Mouse (Mus musculus) common myeloid progenitor, adult 5-6 weeks (primary cell): Measurements from ENCODE around the gene Gm20721. TPM values are rescaled to one million over a fixed set of nuclear protein-coding genes. Genes with fewer than 3 reads are reported as not detected.
A peak's percentile ranks its signal among the peaks of the same experiment; 100 is the strongest.

Source experiments
- ATAC-seq: replicated peaks from 2 replicates; pipeline ENCODE4 v1.8.0; 2016; ENCODE audit warnings: low read depth, mild to moderate bottlenecking, moderate TSS enrichment, inconsistent platforms; ENCODE audit not compliant: poor library complexity, severe bottlenecking
- total RNA-seq: library from RNA; stranded (forward); fragments of 200-1000, 187-1606 nt; gene quantifications from 2 replicates; pipeline ENCODE4 v1.2.3, GENCODE M21; 2017

Gm20721 gene
- total RNA-seq, 1 experiment from 2014 or later, result 17.9 TPM

DNA sequence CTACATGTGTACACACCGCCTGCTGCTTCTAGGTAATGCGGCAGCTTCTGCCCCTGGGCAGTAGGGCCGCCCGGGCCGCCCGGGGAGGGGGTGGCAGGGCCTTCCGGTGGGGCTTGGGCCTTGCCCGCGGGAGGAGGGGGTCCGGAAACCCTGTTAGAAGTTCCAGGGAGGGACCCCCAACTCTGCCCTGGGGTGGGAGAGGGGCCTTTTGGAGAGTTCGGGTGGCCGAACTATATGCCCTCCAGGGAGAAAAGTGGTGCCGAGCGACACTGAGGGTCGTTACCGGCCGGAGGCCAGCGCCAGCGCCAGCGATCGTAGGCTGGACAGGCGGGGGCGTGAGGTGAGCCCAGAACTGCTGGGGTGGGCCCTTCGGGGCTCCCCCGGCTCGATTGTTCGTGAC is 46.3 kb downstream of the Gm20721 start:
- ATAC-seq, result no peak

DNA sequence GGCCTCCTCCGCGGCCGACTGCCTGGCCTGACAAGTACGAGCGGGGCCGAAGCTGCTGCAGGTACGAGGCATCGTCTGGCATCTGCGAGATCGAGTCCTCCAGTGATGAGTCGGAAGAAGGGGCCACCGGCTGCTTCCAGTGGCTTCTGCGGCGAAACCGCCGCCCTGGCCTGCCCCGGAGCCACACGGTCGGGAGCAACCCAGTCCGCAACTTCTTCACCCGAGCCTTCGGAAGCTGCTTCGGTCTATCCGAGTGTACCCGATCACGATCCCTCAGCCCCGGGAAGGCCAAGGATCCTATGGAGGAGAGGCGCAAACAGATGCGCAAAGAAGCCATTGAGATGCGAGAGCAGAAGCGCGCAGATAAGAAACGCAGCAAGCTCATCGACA is 46.7 kb downstream of the Gm20721 start:
- ATAC-seq, result no peak

DNA sequence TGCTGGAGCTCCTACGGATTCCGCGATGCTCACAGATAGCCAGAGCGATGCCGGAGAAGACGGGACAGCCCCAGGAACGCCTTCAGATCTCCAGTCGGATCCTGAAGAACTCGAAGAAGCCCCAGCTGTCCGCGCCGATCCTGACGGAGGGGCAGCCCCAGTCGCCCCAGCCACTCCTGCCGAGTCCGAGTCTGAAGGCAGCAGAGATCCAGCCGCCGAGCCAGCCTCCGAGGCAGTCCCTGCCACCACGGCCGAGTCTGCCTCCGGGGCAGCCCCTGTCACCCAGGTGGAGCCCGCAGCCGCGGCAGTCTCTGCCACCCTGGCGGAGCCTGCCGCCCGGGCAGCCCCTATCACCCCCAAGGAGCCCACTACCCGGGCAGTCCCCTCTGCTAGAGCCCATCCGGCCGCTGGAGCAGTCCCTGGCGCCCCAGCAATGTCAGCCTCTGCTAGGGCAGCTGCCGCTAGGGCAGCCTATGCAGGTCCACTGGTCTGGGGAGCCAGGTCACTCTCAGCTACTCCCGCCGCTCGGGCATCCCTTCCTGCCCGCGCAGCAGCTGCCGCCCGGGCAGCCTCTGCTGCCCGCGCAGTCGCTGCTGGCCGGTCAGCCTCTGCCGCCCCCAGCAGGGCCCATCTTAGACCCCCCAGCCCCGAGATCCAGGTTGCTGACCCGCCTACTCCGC is 47.3 kb downstream of the Gm20721 start:
- no peak for ATAC-seq

DNA sequence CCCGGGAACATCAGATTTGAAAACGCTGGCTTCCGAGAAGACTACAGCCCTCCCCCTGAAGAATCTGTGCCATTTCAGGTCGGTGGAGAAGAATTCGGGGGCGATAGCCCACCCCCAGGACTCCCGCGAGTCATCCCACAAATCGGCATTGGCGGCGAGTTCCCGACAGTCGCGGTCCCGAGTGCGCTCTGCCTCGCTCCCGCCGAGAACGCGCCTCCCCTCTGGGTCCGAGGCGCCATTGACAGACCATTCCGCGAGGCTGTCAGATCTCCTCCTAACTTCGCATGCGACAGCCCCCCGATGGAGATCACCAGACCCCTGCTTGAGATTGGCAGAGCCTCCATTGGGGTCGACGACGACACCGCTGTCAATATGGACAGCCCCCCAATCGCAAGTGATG is 48.0 kb downstream of the Gm20721 start:
- ATAC-seq, result no peak

- ATAC-seq, result no peak
These were observed 48.7 kb downstream of the Gm20721 start for GRCm38 (mm10) chr2:174297851-174298250.

GRCm38 (mm10) chr2:174297086-174297571 is 49.4 kb downstream of the Gm20721 start:
- ATAC-seq, result peak; percentile 57

GRCm38 (mm10) chr2:174295900-174296465 is 50.5 kb downstream of the Gm20721 start:
- ATAC-seq, result no peak

DNA sequence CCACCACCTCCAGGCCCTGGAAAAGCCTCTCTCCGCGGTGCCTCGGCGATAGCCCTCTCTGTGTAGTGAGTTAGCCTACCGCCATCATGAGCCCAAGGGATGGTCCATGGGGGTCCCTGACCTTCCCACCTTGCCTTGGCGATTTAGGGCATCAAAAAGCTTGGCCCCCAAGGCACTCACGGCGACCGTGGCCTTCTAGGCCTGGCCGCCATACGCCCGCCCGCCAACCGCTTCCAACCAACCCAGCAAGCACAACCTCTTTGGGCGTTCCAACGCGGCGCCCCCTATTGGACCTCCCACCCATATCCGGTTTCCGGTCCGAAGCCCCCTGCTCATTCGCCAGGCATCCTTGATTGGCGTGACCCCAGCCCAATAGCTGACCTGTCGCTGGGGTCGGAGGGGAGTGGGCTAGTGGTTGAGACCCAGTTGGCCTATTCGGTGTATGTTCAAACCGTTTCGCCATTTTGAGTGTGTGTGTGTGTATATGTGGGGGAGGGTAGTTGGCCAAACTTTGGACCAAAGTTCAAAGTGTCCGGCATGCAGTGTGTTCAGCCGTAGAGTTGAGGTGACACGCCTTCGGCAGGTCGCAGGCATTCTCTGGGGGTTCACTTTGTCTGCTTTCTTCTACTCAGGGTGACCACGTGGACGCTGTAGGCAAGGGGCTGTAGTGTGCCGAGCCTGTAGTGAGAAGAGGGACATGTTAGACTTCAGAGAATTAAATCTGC is 51.2 kb downstream of the Gm20721 start:
- ATAC-seq, result peak; percentile 64

GRCm38 (mm10) chr2:174294457-174294856 is 52.1 kb downstream of the Gm20721 start:
- ATAC-seq, result no peak

DNA sequence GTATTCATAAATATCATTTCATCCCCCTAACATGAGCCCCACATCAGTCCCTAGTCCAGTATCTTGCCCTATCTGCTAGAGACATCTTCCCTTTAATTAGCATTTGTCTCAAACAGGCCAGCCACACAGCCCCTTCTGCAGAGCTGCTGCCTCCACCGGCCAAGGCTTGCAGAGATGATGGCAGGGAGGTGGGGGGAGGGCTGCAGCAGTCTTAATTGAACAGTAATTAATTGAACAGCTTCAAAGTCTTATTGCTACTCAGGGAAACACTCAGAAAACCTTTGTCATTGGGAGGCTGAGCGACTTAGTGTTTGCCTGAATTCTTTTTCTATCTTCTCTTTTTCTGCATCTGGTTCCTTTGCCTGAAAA is 54.9 kb downstream of the Gm20721 start:
- ATAC-seq, result no peak

- no peak for ATAC-seq
These were observed 55.4 kb downstream of the Gm20721 start for GRCm38 (mm10) chr2:174291029-174291661.

DNA sequence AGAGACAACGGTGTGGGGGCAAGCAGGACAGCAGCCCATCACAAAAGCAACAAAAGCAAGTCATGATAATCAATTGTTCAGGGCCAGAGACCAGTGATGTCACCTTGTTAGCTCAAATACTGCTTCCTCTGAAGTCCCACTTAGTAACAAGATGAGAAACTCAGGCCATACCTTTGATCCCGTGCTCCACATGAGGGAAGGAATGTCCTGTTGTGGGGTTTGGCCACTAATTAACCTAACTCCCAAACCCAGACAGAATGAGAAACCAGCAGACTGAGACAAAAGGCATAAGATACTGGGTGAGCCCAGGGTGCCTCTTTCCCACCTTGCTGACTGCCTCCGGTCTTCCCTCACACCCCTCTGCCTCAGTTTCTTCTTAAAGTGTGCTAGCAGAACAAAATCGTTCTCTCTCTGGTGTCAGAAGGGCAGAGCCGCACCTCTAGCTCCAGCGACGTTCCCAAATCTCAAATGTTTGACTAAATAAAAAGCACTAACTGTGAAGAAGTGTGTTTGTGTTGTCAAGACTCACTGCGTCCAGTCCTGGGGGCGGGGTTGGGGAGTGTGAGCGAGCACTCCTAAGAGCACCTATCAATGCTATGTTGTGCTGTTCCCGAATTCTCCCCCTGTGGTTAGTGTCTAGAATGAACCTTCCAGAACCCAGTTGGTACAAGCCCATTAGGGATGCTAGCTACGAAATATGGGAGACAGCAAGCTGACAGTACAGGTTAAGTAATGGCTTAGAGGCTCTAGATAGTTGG is 57.7 kb downstream of the Gm20721 start:
- ATAC-seq, result no peak

DNA sequence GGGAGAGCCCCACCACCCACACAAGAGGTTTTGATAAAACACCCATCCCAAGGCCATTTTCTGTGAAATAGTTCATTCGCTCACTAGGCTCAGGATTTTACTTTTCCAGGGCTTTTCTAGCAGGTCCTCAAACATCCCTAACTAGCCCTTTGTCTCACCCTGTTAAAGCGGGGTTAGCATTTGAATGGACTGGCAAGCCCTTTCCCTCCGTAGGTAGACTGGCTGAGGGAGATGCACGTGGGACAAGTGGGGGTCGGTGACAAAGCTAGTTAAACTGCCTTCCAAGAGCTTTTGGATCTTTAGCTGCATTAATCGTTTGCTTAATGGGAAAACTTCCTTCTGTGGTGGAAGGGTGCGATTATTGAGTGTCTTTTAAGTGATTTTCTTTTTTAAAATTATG is 58.6 kb downstream of the Gm20721 start:
- ATAC-seq, result no peak

- no peak for ATAC-seq
These were observed 60.5 kb downstream of the Gm20721 start for GRCm38 (mm10) chr2:174285921-174286470.

GRCm38 (mm10) chr2:174284807-174285457 is 61.6 kb downstream of the Gm20721 start:
- no peak for ATAC-seq

GRCm38 (mm10) chr2:174284011-174284410 is 62.5 kb downstream of the Gm20721 start, which contains the start of gene Gnas:
Gene Gnas, plus strand, starts transcription at chr2:174284320.
- peak; percentile 77 for ATAC-seq

DNA sequence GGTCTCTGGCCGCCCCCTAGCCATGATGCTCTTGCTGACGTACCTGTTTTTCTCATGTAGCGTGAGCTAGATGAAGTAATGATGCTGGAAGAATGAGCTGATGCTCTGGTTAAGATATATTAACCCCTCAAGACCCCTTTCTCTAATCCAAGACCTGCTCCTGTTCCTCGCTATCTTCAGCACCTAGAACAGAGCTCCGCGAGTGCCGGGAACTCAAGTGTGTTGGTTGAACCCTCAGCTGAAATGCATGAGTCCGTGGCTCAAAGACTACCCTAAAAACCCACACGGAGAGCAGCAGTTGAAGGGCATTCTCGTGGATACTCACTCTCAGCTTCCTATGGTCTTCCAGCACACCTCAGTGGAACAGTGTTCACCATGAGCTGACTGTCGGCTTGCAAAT is 63.2 kb downstream of the Gm20721 start:
- ATAC-seq, result no peak
